Mouse (Mus musculus): Measurements from ENCODE around the gene Marf1. TPM values are rescaled to one million over a fixed set of nuclear protein-coding genes. Genes with fewer than 3 reads are reported as not detected.

Gene Marf1
- polyA plus RNA-seq, 1 experiment from 2014 or later = 9.5 TPM

- WGBS = 77% methylated on average over 5 of the region's 5 CpGs
- ATAC-seq (replicated peaks; ENCODE audit: insufficient number of reproducible peaks, insufficient read depth, low FRiP score, low read depth) = no peak
Measured at GRCm38 (mm10) chr16:14131838-14132237, 31.3 kb downstream of the Marf1 start.

GRCm38 (mm10) chr16:14131376-14131775 lies 31.8 kb downstream of the Marf1 start:
- H3K36me3 ChIP-seq = peaks cover 89% of the 10 kb centered on the region
- no peaks in the 10 kb centered on the region for H3K9me3 ChIP-seq (replicated peaks)
- H3K27me3 ChIP-seq = no peaks in the 10 kb centered on the region
- ATAC-seq (replicated peaks; ENCODE audit: insufficient number of reproducible peaks, insufficient read depth, low FRiP score, low read depth) = no peak
- H3K4me2 ChIP-seq = no peak overlapping the region
- 86% methylated on average over 3 of the region's 3 CpGs for WGBS
- H3K4me3 ChIP-seq = no peak overlapping the region
- no peaks in the 10 kb centered on the region for H3K4me1 ChIP-seq (replicated peaks)
- no peak overlapping the region for H3K9ac ChIP-seq
- no peak overlapping the region for H3K27ac ChIP-seq

More at GRCm38 (mm10) chr16:14131838-14132237, 31.3 kb downstream of the Marf1 start:
- Histone ChIP-seq H3K4me2 (no peak overlapping the region), H3K36me3 (peaks cover 89% of the 10 kb centered on the region), H3K27ac (no peak overlapping the region), H3K9ac (no peak overlapping the region), H3K27me3 (no peaks in the 10 kb centered on the region), H3K9me3 (replicated peaks) (no peaks in the 10 kb centered on the region), H3K4me1 (replicated peaks) (no peaks in the 10 kb centered on the region), H3K4me3 (no peak overlapping the region)

- Histone ChIP-seq H3K9me3 (replicated peaks) (no peaks in the 10 kb centered on the region), H3K9ac (no peak overlapping the region), H3K4me2 (no peak overlapping the region), H3K4me3 (no peak overlapping the region), H3K36me3 (peaks cover 90% of the 10 kb centered on the region), H3K4me1 (replicated peaks) (no peaks in the 10 kb centered on the region), H3K27ac (no peak overlapping the region), H3K27me3 (no peaks in the 10 kb centered on the region)
- 87% methylated on average over 7 of the region's 7 CpGs for WGBS
- ATAC-seq (replicated peaks; ENCODE audit: insufficient number of reproducible peaks, insufficient read depth, low FRiP score, low read depth) = no peak
Measured at GRCm38 (mm10) chr16:14130796-14131195, 32.4 kb downstream of the Marf1 start.

DNA sequence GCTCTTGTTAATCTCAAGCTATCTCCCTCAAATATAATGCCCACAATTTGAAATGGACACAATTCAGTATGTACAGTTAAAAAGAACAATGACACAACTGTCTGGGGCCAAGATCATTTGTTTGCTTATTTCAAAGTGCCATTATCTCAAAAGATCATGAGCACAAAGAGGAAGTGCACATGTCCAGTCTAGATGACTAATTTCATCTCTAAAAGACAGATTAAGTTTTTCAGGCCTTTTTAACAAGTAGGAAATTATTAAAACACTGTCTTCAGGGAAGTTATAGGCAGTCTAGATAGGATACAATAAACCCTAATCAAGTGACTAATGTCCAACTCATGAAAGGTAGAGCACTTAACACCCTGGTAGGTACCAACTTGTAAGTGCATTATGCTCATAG lies 34.2 kb downstream of the Marf1 start:
- ATAC-seq (replicated peaks; ENCODE audit: insufficient number of reproducible peaks, insufficient read depth, low FRiP score, low read depth) = no peak

DNA sequence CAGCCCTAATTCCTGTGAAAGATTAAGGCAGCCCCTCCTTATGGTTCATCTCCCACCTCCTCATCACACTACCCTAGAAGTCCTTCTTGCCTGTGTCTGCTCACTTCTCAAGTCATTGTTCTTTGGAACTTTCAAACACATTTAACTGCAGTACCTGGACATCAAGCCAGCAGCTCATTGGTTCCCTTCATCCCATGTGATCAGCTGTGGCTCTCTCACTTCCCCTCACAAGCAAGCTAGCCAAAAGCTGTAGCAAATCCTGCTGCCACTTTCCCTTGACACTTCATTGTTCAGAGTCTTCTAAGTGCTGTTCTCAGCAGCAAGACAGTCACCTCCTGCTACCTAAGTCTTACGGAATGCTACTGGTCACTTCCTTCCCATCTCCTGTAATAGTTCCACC lies 37.9 kb downstream of the Marf1 start:
- Histone ChIP-seq H3K36me3 (peaks cover 89% of the 10 kb centered on the region), H3K4me2 (no peak overlapping the region), H3K4me1 (replicated peaks) (no peaks in the 10 kb centered on the region), H3K9me3 (replicated peaks) (no peaks in the 10 kb centered on the region), H3K27ac (no peak overlapping the region), H3K9ac (no peak overlapping the region), H3K27me3 (no peaks in the 10 kb centered on the region), H3K4me3 (no peak overlapping the region)
- ATAC-seq (replicated peaks; ENCODE audit: insufficient number of reproducible peaks, insufficient read depth, low FRiP score, low read depth) = no peak
- WGBS = 89% methylated on average over 1 of the region's 1 CpGs

More for the DNA sequence above, 34.2 kb downstream of the Marf1 start:
- H3K36me3 ChIP-seq = peaks cover 90% of the 10 kb centered on the region
- H3K4me1 ChIP-seq (replicated peaks) = no peaks in the 10 kb centered on the region
- H3K9me3 ChIP-seq (replicated peaks) = no peaks in the 10 kb centered on the region
- no peak overlapping the region for H3K4me2 ChIP-seq
- H3K27me3 ChIP-seq = no peaks in the 10 kb centered on the region
- H3K27ac ChIP-seq = no peak overlapping the region
- no peak overlapping the region for H3K4me3 ChIP-seq
- no peak overlapping the region for H3K9ac ChIP-seq

GRCm38 (mm10) chr16:14124709-14125108 lies 38.4 kb downstream of the Marf1 start:
- Histone ChIP-seq H3K27ac (no peak overlapping the region), H3K27me3 (no peaks in the 10 kb centered on the region), H3K4me3 (no peak overlapping the region), H3K36me3 (peaks cover 87% of the 10 kb centered on the region), H3K4me1 (replicated peaks) (no peaks in the 10 kb centered on the region), H3K9ac (no peak overlapping the region), H3K9me3 (replicated peaks) (no peaks in the 10 kb centered on the region), H3K4me2 (no peak overlapping the region)
- no peak for ATAC-seq (replicated peaks; ENCODE audit: insufficient number of reproducible peaks, insufficient read depth, low FRiP score, low read depth)
- 96% methylated on average over 7 of the region's 7 CpGs for WGBS

- H3K9me3 ChIP-seq (replicated peaks) = no peaks in the 10 kb centered on the region
- H3K27me3 ChIP-seq = no peaks in the 10 kb centered on the region
- no peak overlapping the region for H3K4me2 ChIP-seq
- no peak overlapping the region for H3K9ac ChIP-seq
- H3K27ac ChIP-seq = no peak overlapping the region
- no peaks in the 10 kb centered on the region for H3K4me1 ChIP-seq (replicated peaks)
- ATAC-seq (replicated peaks; ENCODE audit: insufficient number of reproducible peaks, insufficient read depth, low FRiP score, low read depth) = no peak
- no peak overlapping the region for H3K4me3 ChIP-seq
- 81% methylated on average over 2 of the region's 2 CpGs for WGBS
- H3K36me3 ChIP-seq = peaks cover 79% of the 10 kb centered on the region
Measured at GRCm38 (mm10) chr16:14123901-14124300, 39.2 kb downstream of the Marf1 start.

GRCm38 (mm10) chr16:14122586-14122985 lies 40.6 kb downstream of the Marf1 start:
- no peaks in the 10 kb centered on the region for H3K27me3 ChIP-seq
- H3K4me1 ChIP-seq (replicated peaks) = no peaks in the 10 kb centered on the region
- no peak for ATAC-seq (replicated peaks; ENCODE audit: insufficient number of reproducible peaks, insufficient read depth, low FRiP score, low read depth)
- no peak overlapping the region for H3K27ac ChIP-seq
- no peak overlapping the region for H3K4me3 ChIP-seq
- H3K9me3 ChIP-seq (replicated peaks) = no peaks in the 10 kb centered on the region
- H3K4me2 ChIP-seq = no peak overlapping the region
- H3K9ac ChIP-seq = no peak overlapping the region
- H3K36me3 ChIP-seq = peaks cover 68% of the 10 kb centered on the region

DNA sequence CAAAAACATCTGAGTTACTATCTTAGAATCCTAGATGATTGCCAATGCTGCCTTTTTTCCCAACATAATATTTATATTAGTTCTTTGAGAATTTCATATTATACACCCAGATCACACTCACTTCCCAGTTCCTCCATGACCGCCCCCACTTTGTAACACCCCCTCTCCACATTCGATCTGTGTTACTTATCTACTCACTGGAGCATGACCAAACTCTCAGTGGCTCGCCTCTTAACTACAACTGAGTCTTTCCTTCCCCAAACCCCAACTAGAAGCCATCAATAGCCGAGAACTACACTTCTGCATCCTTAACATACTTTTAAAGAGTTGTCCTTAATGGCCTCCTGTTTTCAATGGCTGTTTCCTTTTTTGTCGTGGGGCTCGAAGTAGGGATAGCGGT lies 41.6 kb downstream of the Marf1 start:
- peaks cover 62% of the 10 kb centered on the region for H3K36me3 ChIP-seq
- no peaks in the 10 kb centered on the region for H3K27me3 ChIP-seq
- H3K9ac ChIP-seq = no peak overlapping the region
- 94% methylated on average over 7 of the region's 7 CpGs for WGBS
- no peak overlapping the region for H3K4me2 ChIP-seq
- no peak overlapping the region for H3K4me3 ChIP-seq
- H3K4me1 ChIP-seq (replicated peaks) = no peaks in the 10 kb centered on the region
- no peak overlapping the region for H3K27ac ChIP-seq
- no peak for ATAC-seq (replicated peaks; ENCODE audit: insufficient number of reproducible peaks, insufficient read depth, low FRiP score, low read depth)
- H3K9me3 ChIP-seq (replicated peaks) = no peaks in the 10 kb centered on the region

- H3K4me3 ChIP-seq = no peak overlapping the region
- H3K27me3 ChIP-seq = no peaks in the 10 kb centered on the region
- no peaks in the 10 kb centered on the region for H3K9me3 ChIP-seq (replicated peaks)
- H3K9ac ChIP-seq = no peak overlapping the region
- 93% methylated on average over 5 of the region's 5 CpGs for WGBS
- peaks cover 56% of the 10 kb centered on the region for H3K36me3 ChIP-seq
- no peaks in the 10 kb centered on the region for H3K4me1 ChIP-seq (replicated peaks)
- H3K4me2 ChIP-seq = no peak overlapping the region
- ATAC-seq (replicated peaks; ENCODE audit: insufficient number of reproducible peaks, insufficient read depth, low FRiP score, low read depth) = no peak
- H3K27ac ChIP-seq = no peak overlapping the region
Measured at GRCm38 (mm10) chr16:14120941-14121340, 42.2 kb downstream of the Marf1 start.

- Histone ChIP-seq H3K27me3 (no peaks in the 10 kb centered on the region), H3K4me3 (no peak overlapping the region), H3K9ac (no peak overlapping the region), H3K4me1 (replicated peaks) (no peaks in the 10 kb centered on the region), H3K27ac (peak overlapping the region; percentile 8; the same call in 1 of the 2 replicates), H3K36me3 (peaks cover 48% of the 10 kb centered on the region), H3K9me3 (replicated peaks) (no peaks in the 10 kb centered on the region), H3K4me2 (no peak overlapping the region)
- 59% methylated on average over 2 of the region's 2 CpGs for WGBS
- 0 out of 2 replicates have a peak, but pooled peaks have one; percentile 27 for ATAC-seq (replicated peaks; ENCODE audit: insufficient number of reproducible peaks, insufficient read depth, low FRiP score, low read depth)
Measured at GRCm38 (mm10) chr16:14117299-14117698, 45.9 kb downstream of the Marf1 start.

DNA sequence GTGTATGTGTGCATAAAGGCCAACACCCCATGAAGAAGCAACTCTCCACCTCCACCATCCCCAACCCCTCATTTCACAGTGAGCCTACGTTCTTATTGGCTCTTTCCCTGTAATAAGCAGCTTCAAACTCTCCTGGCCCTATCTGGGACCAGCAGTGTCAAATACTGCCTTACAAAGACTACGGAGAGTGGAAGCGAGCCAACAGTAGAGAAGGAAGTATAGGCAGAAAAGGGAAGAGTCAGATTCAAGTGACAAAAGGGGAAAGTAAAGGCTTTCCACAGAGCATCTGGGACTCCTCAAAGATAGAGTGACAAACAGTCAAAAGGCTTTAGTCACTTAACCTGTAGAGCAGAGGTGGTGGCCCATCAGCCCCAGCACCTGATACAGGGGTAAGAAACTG lies 50.4 kb downstream of the Marf1 start:
- ATAC-seq (replicated peaks; ENCODE audit: insufficient number of reproducible peaks, insufficient read depth, low FRiP score, low read depth) = no peak
- H3K36me3 ChIP-seq = peaks cover 52% of the 10 kb centered on the region
- H3K27me3 ChIP-seq = no peaks in the 10 kb centered on the region
- H3K27ac ChIP-seq = no peak overlapping the region
- WGBS = 92% methylated on average over 3 of the region's 3 CpGs
- no peak overlapping the region for H3K4me3 ChIP-seq
- no peaks in the 10 kb centered on the region for H3K9me3 ChIP-seq (replicated peaks)
- H3K9ac ChIP-seq = no peak overlapping the region
- no peaks in the 10 kb centered on the region for H3K4me1 ChIP-seq (replicated peaks)
- no peak overlapping the region for H3K4me2 ChIP-seq

All from heart, embryonic 15.5 days (tissue).